Comparison of ENCODE assay signal across 20 mouse cellular contexts in genomic region chr2:90950149-90950548, GRCm38 (mm10). TPM values are rescaled to one million over a fixed set of nuclear protein-coding genes. Genes with fewer than 3 reads are reported as not detected.
DNase-seq lines count a peak whose midpoint lies in the region; ATAC-seq and TF ChIP-seq lines count a peak whose summit lies in the region.
"Had no signal": no experiment of that assay in that cellular context is flagged by ENCODE, and none has a peak within 500 bp of the region (broad histone marks: within the 10 kb centered on the region; RNA-seq: fewer than 3 reads in every experiment).

No protein-coding gene starts in this region.

- WGBS in hindbrain, embryonic 15.5 days, result 90% methylated on average over 5 of the region's 5 CpGs
- WGBS in hindbrain, embryonic 16.5 days, result 87% methylated on average over 5 of the region's 5 CpGs
- 80% methylated on average over 5 of the region's 5 CpGs for WGBS in midbrain, embryonic 16.5 days
- 80% methylated on average over 5 of the region's 5 CpGs for WGBS in midbrain, postnatal 0 days
- 73% methylated on average over 5 of the region's 5 CpGs for WGBS in liver, embryonic 13.5 days (ENCODE audit: insufficient replicate concordance)
- WGBS in forebrain, embryonic 16.5 days, result 86% methylated on average over 5 of the region's 5 CpGs

- H3K27ac ChIP-seq in hindbrain, embryonic 15.5 days (replicated peaks), result no peak overlapping the region
- no peak overlapping the region for H3K27ac ChIP-seq in hindbrain, embryonic 16.5 days (ENCODE audit: low read depth, low read length)
- no peak overlapping the region for H3K27ac ChIP-seq in midbrain, embryonic 16.5 days (ENCODE audit: low read length)
- no peak overlapping the region for H3K27ac ChIP-seq in midbrain, postnatal 0 days (ENCODE audit: low read depth, low read length)
- no peak overlapping the region for H3K27ac ChIP-seq in liver, embryonic 13.5 days
- H3K27ac ChIP-seq in forebrain, embryonic 16.5 days (ENCODE audit: low read length), result no peak overlapping the region
- H3K27ac ChIP-seq: embryonic facial prominence, embryonic 13.5 days; forebrain, embryonic 12.5 days had no signal

- no peak overlapping the region for H3K9ac ChIP-seq in hindbrain, embryonic 15.5 days
- H3K9ac ChIP-seq in hindbrain, embryonic 16.5 days (ENCODE audit: low read depth, low read length), result no peak overlapping the region
- no peak overlapping the region for H3K9ac ChIP-seq in midbrain, embryonic 16.5 days (ENCODE audit: low read depth, low read length)
- H3K9ac ChIP-seq in midbrain, postnatal 0 days (replicated peaks; ENCODE audit: low read length, poor library complexity, severe bottlenecking), result no peak overlapping the region
- H3K9ac ChIP-seq in liver, embryonic 13.5 days, result no peak overlapping the region
- H3K9ac ChIP-seq in forebrain, embryonic 16.5 days (replicated peaks; ENCODE audit: low read depth, low read length), result no peak overlapping the region
- H3K9ac ChIP-seq: embryonic facial prominence, embryonic 13.5 days; forebrain, embryonic 12.5 days had no signal

- H3K4me1 ChIP-seq in hindbrain, embryonic 15.5 days (replicated peaks), result peaks cover 9% of the 10 kb centered on the region; the same call in 1 of the 2 replicates
- no peaks in the 10 kb centered on the region; the same call in 1 of the 2 replicates for H3K4me1 ChIP-seq in hindbrain, embryonic 16.5 days (ENCODE audit: control insufficient read depth, insufficient read depth, low read depth, low read length)
- H3K4me1 ChIP-seq in midbrain, embryonic 16.5 days (ENCODE audit: control insufficient read depth, insufficient read depth, low read length), result peaks cover 3% of the 10 kb centered on the region; the same call in 1 of the 2 replicates
- 0 out of 2 replicates have a peak, but pooled peaks cover 2% of the 10 kb centered on the region for H3K4me1 ChIP-seq in midbrain, postnatal 0 days (ENCODE audit: insufficient read depth, low read length)
- H3K4me1 ChIP-seq in liver, embryonic 13.5 days (replicated peaks), result peaks cover 67% of the 10 kb centered on the region
- no peaks in the 10 kb centered on the region for H3K4me1 ChIP-seq in forebrain, embryonic 16.5 days (replicated peaks; ENCODE audit: control insufficient read depth, insufficient read depth, low read length)
- H3K4me1 ChIP-seq: embryonic facial prominence, embryonic 13.5 days had no signal

- no peaks in the 10 kb centered on the region for H3K36me3 ChIP-seq in hindbrain, embryonic 15.5 days
- no peaks in the 10 kb centered on the region for H3K36me3 ChIP-seq in hindbrain, embryonic 16.5 days (ENCODE audit: control insufficient read depth, insufficient read depth, low read length)
- H3K36me3 ChIP-seq in midbrain, embryonic 16.5 days (ENCODE audit: control insufficient read depth, insufficient read depth, low read length), result no peaks in the 10 kb centered on the region; the same call in 1 of the 2 replicates
- no peaks in the 10 kb centered on the region for H3K36me3 ChIP-seq in midbrain, postnatal 0 days (ENCODE audit: insufficient read depth, low read length)
- peaks cover 18% of the 10 kb centered on the region; the same call in 1 of the 2 replicates for H3K36me3 ChIP-seq in liver, embryonic 13.5 days
- no peaks in the 10 kb centered on the region for H3K36me3 ChIP-seq in forebrain, embryonic 16.5 days (ENCODE audit: control insufficient read depth, insufficient read depth)
- H3K36me3 ChIP-seq: forebrain, embryonic 12.5 days had no signal

- DNase-seq in midbrain, postnatal 0 days (ENCODE audit: low spot score), result no peak
- no peak for DNase-seq in liver, embryonic 13.5 days
- DNase-seq: cerebellum, adult 18-20 months; cerebellum, postnatal 14 days; gastrocnemius, adult 2 months; kidney, adult 8-10 months; kidney, postnatal 25 days; lung, postnatal 4 days; right cerebral cortex, postnatal 14 days; thymus, postnatal 14 days had no signal

- H3K4me3 ChIP-seq in hindbrain, embryonic 15.5 days, result no peak overlapping the region
- no peak overlapping the region for H3K4me3 ChIP-seq in hindbrain, embryonic 16.5 days (ENCODE audit: low read length)
- H3K4me3 ChIP-seq in midbrain, embryonic 16.5 days (ENCODE audit: low read depth, low read length), result no peak overlapping the region
- H3K4me3 ChIP-seq in midbrain, postnatal 0 days (ENCODE audit: low read depth, low read length), result no peak overlapping the region
- H3K4me3 ChIP-seq in liver, embryonic 13.5 days (replicated peaks), result no peak overlapping the region
- no peak overlapping the region for H3K4me3 ChIP-seq in forebrain, embryonic 16.5 days (replicated peaks; ENCODE audit: low read length)
- H3K4me3 ChIP-seq: embryonic facial prominence, embryonic 13.5 days; erythroblast, embryonic 14.5 days; forebrain, embryonic 12.5 days; gastrocnemius, adult 2 months had no signal

- H3K27me3 ChIP-seq in hindbrain, embryonic 15.5 days, result no peaks in the 10 kb centered on the region
- H3K27me3 ChIP-seq in hindbrain, embryonic 16.5 days (replicated peaks; ENCODE audit: control insufficient read depth, insufficient read depth, low read length), result no peaks in the 10 kb centered on the region
- H3K27me3 ChIP-seq in midbrain, embryonic 16.5 days (ENCODE audit: control insufficient read depth, insufficient read depth, low read depth, low read length), result no peaks in the 10 kb centered on the region
- no peaks in the 10 kb centered on the region for H3K27me3 ChIP-seq in midbrain, postnatal 0 days (ENCODE audit: insufficient read depth, low read length)
- H3K27me3 ChIP-seq in liver, embryonic 13.5 days, result no peaks in the 10 kb centered on the region
- H3K27me3 ChIP-seq in forebrain, embryonic 16.5 days (replicated peaks; ENCODE audit: control insufficient read depth, insufficient read depth, low read length), result no peaks in the 10 kb centered on the region
- H3K27me3 ChIP-seq: embryonic facial prominence, embryonic 13.5 days; forebrain, embryonic 12.5 days; Patski had no signal

- no peaks in the 10 kb centered on the region for H3K9me3 ChIP-seq in hindbrain, embryonic 15.5 days
- H3K9me3 ChIP-seq in hindbrain, embryonic 16.5 days (ENCODE audit: control insufficient read depth, low read length), result no peaks in the 10 kb centered on the region
- no peaks in the 10 kb centered on the region for H3K9me3 ChIP-seq in midbrain, embryonic 16.5 days (replicated peaks; ENCODE audit: control insufficient read depth, low read length, poor library complexity, severe bottlenecking)
- H3K9me3 ChIP-seq in midbrain, postnatal 0 days (ENCODE audit: low read length), result no peaks in the 10 kb centered on the region
- H3K9me3 ChIP-seq in liver, embryonic 13.5 days (replicated peaks), result no peaks in the 10 kb centered on the region
- no peaks in the 10 kb centered on the region for H3K9me3 ChIP-seq in forebrain, embryonic 16.5 days (ENCODE audit: control insufficient read depth, low read length)
- H3K9me3 ChIP-seq: embryonic facial prominence, embryonic 13.5 days; forebrain, embryonic 12.5 days had no signal

- peak; percentile 21; the same call in 1 of the 2 replicates for ATAC-seq in hindbrain, embryonic 15.5 days (ENCODE audit: low FRiP score, low read depth)
- no peak for ATAC-seq in hindbrain, embryonic 16.5 days
- peak; percentile 47; the same call in 1 of the 2 replicates for ATAC-seq in midbrain, embryonic 16.5 days
- no peak for ATAC-seq in midbrain, postnatal 0 days (ENCODE audit: low FRiP score)
- peak; percentile 5; the same call in 1 of the 2 replicates for ATAC-seq in liver, embryonic 13.5 days (ENCODE audit: low read depth)
- ATAC-seq in forebrain, embryonic 16.5 days, result no peak
- ATAC-seq in megakaryocyte progenitor cell, adult 5-6 weeks (replicated peaks; ENCODE audit: poor library complexity), result no peak
- ATAC-seq: Patski had no signal

- no peak overlapping the region for H3K4me2 ChIP-seq in hindbrain, embryonic 15.5 days
- no peak overlapping the region for H3K4me2 ChIP-seq in hindbrain, embryonic 16.5 days (ENCODE audit: low read length)
- no peak overlapping the region for H3K4me2 ChIP-seq in midbrain, embryonic 16.5 days (ENCODE audit: low read length)
- no peak overlapping the region for H3K4me2 ChIP-seq in midbrain, postnatal 0 days (ENCODE audit: low read depth, low read length, poor library complexity, severe bottlenecking)
- no peak overlapping the region for H3K4me2 ChIP-seq in liver, embryonic 13.5 days
- no peak overlapping the region for H3K4me2 ChIP-seq in forebrain, embryonic 16.5 days (ENCODE audit: low read length)
- H3K4me2 ChIP-seq: embryonic facial prominence, embryonic 13.5 days; forebrain, embryonic 12.5 days; heart, embryonic 11.5 days had no signal

- no peak for TF ChIP-seq CTCF in midbrain, postnatal 0 days (IDR thresholded peaks at IDR 0.05)

RNA-seq across cellular contexts. Expression of gene Celf1, which starts 10.0 kb away (rescaled TPM):
- 94.7 and 103 TPM in 2 replicates for polyA plus RNA-seq in hindbrain, embryonic 15.5 days (2015; fragmentation: Nextera tagmentation; extraction: Ambion mirVana)
- polyA plus RNA-seq in hindbrain, embryonic 16.5 days (2015; fragmentation: Nextera tagmentation; extraction: Ambion mirVana), result 81.9 and 95.3 TPM in 2 replicates
- polyA plus RNA-seq in midbrain, embryonic 16.5 days (2015; fragmentation: Nextera tagmentation; extraction: Ambion mirVana), result 115 and 121 TPM in 2 replicates
- 82.5 and 85.4 TPM in 2 replicates for total RNA-seq in midbrain, postnatal 0 days (2014; rRNA removed)
- polyA plus RNA-seq in midbrain, postnatal 0 days (2015; fragmentation: Nextera tagmentation; extraction: Ambion mirVana), result 62.9 and 69.5 TPM in 2 replicates
- polyA plus RNA-seq in liver, embryonic 13.5 days (2015; fragmentation: Nextera tagmentation; extraction: Ambion mirVana), result 54.9 and 68.3 TPM in 2 replicates
- 130 and 144 TPM in 2 replicates for polyA plus RNA-seq in forebrain, embryonic 16.5 days (2015; fragmentation: Nextera tagmentation; extraction: Ambion mirVana)
- 34.0 and 42.8 TPM in 2 replicates for total RNA-seq in megakaryocyte progenitor cell, adult 5-6 weeks (2015)
- 23.7 and 37.6 TPM in 2 replicates for total RNA-seq in megakaryocyte progenitor cell, adult 5-6 weeks (2017)

RNA-seq across cellular contexts. Expression of gene Ndufs3, which starts 45.5 kb away (rescaled TPM):
- polyA plus RNA-seq in hindbrain, embryonic 15.5 days (2015; fragmentation: Nextera tagmentation; extraction: Ambion mirVana), result 208 and 220 TPM in 2 replicates
- 221 and 244 TPM in 2 replicates for polyA plus RNA-seq in hindbrain, embryonic 16.5 days (2015; fragmentation: Nextera tagmentation; extraction: Ambion mirVana)
- 206 and 208 TPM in 2 replicates for polyA plus RNA-seq in midbrain, embryonic 16.5 days (2015; fragmentation: Nextera tagmentation; extraction: Ambion mirVana)
- total RNA-seq in midbrain, postnatal 0 days (2014; rRNA removed), result 158 and 196 TPM in 2 replicates
- 251 and 258 TPM in 2 replicates for polyA plus RNA-seq in midbrain, postnatal 0 days (2015; fragmentation: Nextera tagmentation; extraction: Ambion mirVana)
- polyA plus RNA-seq in liver, embryonic 13.5 days (2015; fragmentation: Nextera tagmentation; extraction: Ambion mirVana), result 156 and 162 TPM in 2 replicates
- 211 and 212 TPM in 2 replicates for polyA plus RNA-seq in forebrain, embryonic 16.5 days (2015; fragmentation: Nextera tagmentation; extraction: Ambion mirVana)
- 156 and 172 TPM in 2 replicates for total RNA-seq in megakaryocyte progenitor cell, adult 5-6 weeks (2015)
- 68.0 and 89.2 TPM in 2 replicates for total RNA-seq in megakaryocyte progenitor cell, adult 5-6 weeks (2017)

RNA-seq across cellular contexts. Expression of gene Kbtbd4, which starts 45.6 kb away (rescaled TPM):
- 52.7 and 58.0 TPM in 2 replicates for polyA plus RNA-seq in hindbrain, embryonic 15.5 days (2015; fragmentation: Nextera tagmentation; extraction: Ambion mirVana)
- 56.7 and 61.4 TPM in 2 replicates for polyA plus RNA-seq in hindbrain, embryonic 16.5 days (2015; fragmentation: Nextera tagmentation; extraction: Ambion mirVana)
- 61.6 and 62.6 TPM in 2 replicates for polyA plus RNA-seq in midbrain, embryonic 16.5 days (2015; fragmentation: Nextera tagmentation; extraction: Ambion mirVana)
- 47.7 and 50.5 TPM in 2 replicates for total RNA-seq in midbrain, postnatal 0 days (2014; rRNA removed)
- 60.0 and 60.4 TPM in 2 replicates for polyA plus RNA-seq in midbrain, postnatal 0 days (2015; fragmentation: Nextera tagmentation; extraction: Ambion mirVana)
- polyA plus RNA-seq in liver, embryonic 13.5 days (2015; fragmentation: Nextera tagmentation; extraction: Ambion mirVana), result 17.5 and 21.0 TPM in 2 replicates
- 61.9 and 62.3 TPM in 2 replicates for polyA plus RNA-seq in forebrain, embryonic 16.5 days (2015; fragmentation: Nextera tagmentation; extraction: Ambion mirVana)
- 10.0 and 16.4 TPM in 2 replicates for total RNA-seq in megakaryocyte progenitor cell, adult 5-6 weeks (2015)
- 15.1 and 17.6 TPM in 2 replicates for total RNA-seq in megakaryocyte progenitor cell, adult 5-6 weeks (2017)

Comparison
In these comparisons a context has a peak if more than half of its experiments do, and no peak if none do; other contexts are left out.
1. ATAC-seq: peak in hindbrain, embryonic 15.5 days (single experiment), midbrain, embryonic 16.5 days (single experiment) and liver, embryonic 13.5 days (single experiment); none in hindbrain, embryonic 16.5 days (single experiment), midbrain, postnatal 0 days (single experiment), forebrain, embryonic 16.5 days (single experiment) and megakaryocyte progenitor cell, adult 5-6 weeks (single experiment).